Mouse (Mus musculus): ENCODE data around the gene Macrod2. TPM values are rescaled to one million over a fixed set of nuclear protein-coding genes. Genes with fewer than 3 reads are reported as not detected.
"Not testable (repeated sequence)": the region's sequence is repeated elsewhere in the genome, so short reads cannot be mapped to it uniquely, and the experiment has no call there.

Macrod2 gene
- total and polyA plus RNA-seq, 2 experiments: 2.0 to 3.3 TPM

GRCm38 (mm10) chr2:140705278-140705677 lies 310.2 kb downstream of the Macrod2 start:
- Histone ChIP-seq H3K9ac (ENCODE audit: low read depth, low read length) (no peak overlapping the region), H3K4me1 (ENCODE audit: control insufficient read depth, insufficient read depth, low read length) (no peaks in the 10 kb centered on the region), H3K36me3 (ENCODE audit: control insufficient read depth, insufficient read depth, low read length) (no peaks in the 10 kb centered on the region), H3K79me2 (ENCODE audit: control insufficient read depth, insufficient read depth, low read length) (no peaks in the 10 kb centered on the region), H3K27me3 (ENCODE audit: control insufficient read depth, insufficient read depth, low read length) (peaks cover 3% of the 10 kb centered on the region; the same call in 1 of the 2 replicates), H3K4me3 (ENCODE audit: insufficient read depth, low read depth, low read length) (no peak overlapping the region), H3K27ac (replicated peaks; ENCODE audit: insufficient read depth, low read depth, low read length) (no peak overlapping the region)
- 44% methylated on average over 2 of the region's 2 CpGs for WGBS
- TF ChIP-seq POLR2A (IDR thresholded peaks at IDR 0.05; ENCODE audit: extremely low read depth, insufficient read depth, low read length) (no peak), CTCF (IDR thresholded peaks at IDR 0.05; ENCODE audit: low read depth, low read length) (no peak)
- no peak for DNase-seq (ENCODE audit: extremely low read depth, low read depth, low spot score)

- no peaks in the 10 kb centered on the region for H3K79me2 ChIP-seq (ENCODE audit: control insufficient read depth, insufficient read depth, low read length)
- WGBS: 78% methylated on average over 5 of the region's 5 CpGs
- H3K27me3 ChIP-seq (ENCODE audit: control insufficient read depth, insufficient read depth, low read length): peaks cover 3% of the 10 kb centered on the region; the same call in 1 of the 2 replicates
- no peak overlapping the region for H3K9ac ChIP-seq (ENCODE audit: low read depth, low read length)
- no peak for TF ChIP-seq CTCF (IDR thresholded peaks at IDR 0.05; ENCODE audit: low read depth, low read length)
- no peak for TF ChIP-seq POLR2A (IDR thresholded peaks at IDR 0.05; ENCODE audit: extremely low read depth, insufficient read depth, low read length)
- no peaks in the 10 kb centered on the region for H3K36me3 ChIP-seq (ENCODE audit: control insufficient read depth, insufficient read depth, low read length)
- H3K27ac ChIP-seq (replicated peaks; ENCODE audit: insufficient read depth, low read depth, low read length): no peak overlapping the region
- no peaks in the 10 kb centered on the region for H3K4me1 ChIP-seq (ENCODE audit: control insufficient read depth, insufficient read depth, low read length)
- no peak for DNase-seq (ENCODE audit: extremely low read depth, low read depth, low spot score)
- no peak overlapping the region for H3K4me3 ChIP-seq (ENCODE audit: insufficient read depth, low read depth, low read length)
Observed at GRCm38 (mm10) chr2:140707550-140707949, 312.4 kb downstream of the Macrod2 start.

- H3K79me2 ChIP-seq (ENCODE audit: control insufficient read depth, insufficient read depth, low read length): no peaks in the 10 kb centered on the region
- no peak overlapping the region for H3K27ac ChIP-seq (replicated peaks; ENCODE audit: insufficient read depth, low read depth, low read length)
- DNase-seq (ENCODE audit: extremely low read depth, low read depth, low spot score): peak; percentile 10
- 48% methylated on average over 4 of the region's 4 CpGs for WGBS
- H3K4me1 ChIP-seq (ENCODE audit: control insufficient read depth, insufficient read depth, low read length): no peaks in the 10 kb centered on the region
- H3K9ac ChIP-seq (ENCODE audit: low read depth, low read length): no peak overlapping the region
- no peaks in the 10 kb centered on the region for H3K27me3 ChIP-seq (ENCODE audit: control insufficient read depth, insufficient read depth, low read length)
- H3K36me3 ChIP-seq (ENCODE audit: control insufficient read depth, insufficient read depth, low read length): no peaks in the 10 kb centered on the region
- no peak overlapping the region for H3K4me3 ChIP-seq (ENCODE audit: insufficient read depth, low read depth, low read length)
- TF ChIP-seq CTCF (IDR thresholded peaks at IDR 0.05; ENCODE audit: low read depth, low read length) (no peak), POLR2A (IDR thresholded peaks at IDR 0.05; ENCODE audit: extremely low read depth, insufficient read depth, low read length) (no peak)
Observed at GRCm38 (mm10) chr2:140715822-140716221, 320.7 kb downstream of the Macrod2 start.

GRCm38 (mm10) chr2:140717407-140717806 lies 322.3 kb downstream of the Macrod2 start:
- Histone ChIP-seq H3K79me2 (ENCODE audit: control insufficient read depth, insufficient read depth, low read length) (no peaks in the 10 kb centered on the region), H3K4me1 (ENCODE audit: control insufficient read depth, insufficient read depth, low read length) (no peaks in the 10 kb centered on the region), H3K36me3 (ENCODE audit: control insufficient read depth, insufficient read depth, low read length) (no peaks in the 10 kb centered on the region), H3K27ac (replicated peaks; ENCODE audit: insufficient read depth, low read depth, low read length) (no peak overlapping the region), H3K27me3 (ENCODE audit: control insufficient read depth, insufficient read depth, low read length) (no peaks in the 10 kb centered on the region), H3K4me3 (ENCODE audit: insufficient read depth, low read depth, low read length) (no peak overlapping the region), H3K9ac (ENCODE audit: low read depth, low read length) (no peak overlapping the region)
- no peak for TF ChIP-seq POLR2A (IDR thresholded peaks at IDR 0.05; ENCODE audit: extremely low read depth, insufficient read depth, low read length)
- no peak for TF ChIP-seq CTCF (IDR thresholded peaks at IDR 0.05; ENCODE audit: low read depth, low read length)
- DNase-seq (ENCODE audit: extremely low read depth, low read depth, low spot score): no peak
- WGBS: 57% methylated on average over 9 of the region's 9 CpGs

GRCm38 (mm10) chr2:140732616-140733183 lies 337.6 kb downstream of the Macrod2 start:
- no peaks in the 10 kb centered on the region for H3K27me3 ChIP-seq (ENCODE audit: control insufficient read depth, insufficient read depth, low read length)
- no peaks in the 10 kb centered on the region for H3K79me2 ChIP-seq (ENCODE audit: control insufficient read depth, insufficient read depth, low read length)
- TF ChIP-seq POLR2A (IDR thresholded peaks at IDR 0.05; ENCODE audit: extremely low read depth, insufficient read depth, low read length): no peak
- no peak for TF ChIP-seq CTCF (IDR thresholded peaks at IDR 0.05; ENCODE audit: low read depth, low read length)
- H3K4me1 ChIP-seq (ENCODE audit: control insufficient read depth, insufficient read depth, low read length): no peaks in the 10 kb centered on the region
- no peak overlapping the region for H3K27ac ChIP-seq (replicated peaks; ENCODE audit: insufficient read depth, low read depth, low read length)
- no peak overlapping the region for H3K9ac ChIP-seq (ENCODE audit: low read depth, low read length)
- no peak overlapping the region for H3K4me3 ChIP-seq (ENCODE audit: insufficient read depth, low read depth, low read length)
- 71% methylated on average over 6 of the region's 6 CpGs for WGBS
- H3K36me3 ChIP-seq (ENCODE audit: control insufficient read depth, insufficient read depth, low read length): no peaks in the 10 kb centered on the region
- no peak for DNase-seq (ENCODE audit: extremely low read depth, low read depth, low spot score)

GRCm38 (mm10) chr2:140740511-140740910 lies 345.4 kb downstream of the Macrod2 start:
- Histone ChIP-seq H3K9ac (ENCODE audit: low read depth, low read length) (no peak overlapping the region), H3K27ac (replicated peaks; ENCODE audit: insufficient read depth, low read depth, low read length) (no peak overlapping the region), H3K4me1 (ENCODE audit: control insufficient read depth, insufficient read depth, low read length) (no peaks in the 10 kb centered on the region), H3K4me3 (ENCODE audit: insufficient read depth, low read depth, low read length) (no peak overlapping the region), H3K36me3 (ENCODE audit: control insufficient read depth, insufficient read depth, low read length) (no peaks in the 10 kb centered on the region), H3K79me2 (ENCODE audit: control insufficient read depth, insufficient read depth, low read length) (no peaks in the 10 kb centered on the region), H3K27me3 (ENCODE audit: control insufficient read depth, insufficient read depth, low read length) (no peaks in the 10 kb centered on the region)
- 69% methylated on average over 5 of the region's 5 CpGs for WGBS
- peak; percentile 91 for DNase-seq (ENCODE audit: extremely low read depth, low read depth, low spot score)
- TF ChIP-seq POLR2A (IDR thresholded peaks at IDR 0.05; ENCODE audit: extremely low read depth, insufficient read depth, low read length) (no peak), CTCF (IDR thresholded peaks at IDR 0.05; ENCODE audit: low read depth, low read length) (no peak)

- H3K4me1 ChIP-seq (ENCODE audit: control insufficient read depth, insufficient read depth, low read length); DNase-seq (ENCODE audit: extremely low read depth, low read depth, low spot score); H3K27ac ChIP-seq (replicated peaks; ENCODE audit: insufficient read depth, low read depth, low read length); H3K27me3 ChIP-seq (ENCODE audit: control insufficient read depth, insufficient read depth, low read length); H3K36me3 ChIP-seq (ENCODE audit: control insufficient read depth, insufficient read depth, low read length); H3K79me2 ChIP-seq (ENCODE audit: control insufficient read depth, insufficient read depth, low read length); H3K4me3 ChIP-seq (ENCODE audit: insufficient read depth, low read depth, low read length); H3K9ac ChIP-seq (ENCODE audit: low read depth, low read length): not testable (repeated sequence)
- WGBS: 84% methylated on average over 2 of the region's 2 CpGs
Observed at GRCm38 (mm10) chr2:140742954-140743353, 347.8 kb downstream of the Macrod2 start.
